Mouse (Mus musculus) MEL (cell line): ENCODE data around the gene Arhgap19.

ENCODE experiments used
- POLR2AphosphoS5 ChIP-seq: IDR thresholded peaks from 2 replicates; pipeline ENCODE4 v1.6.1; 2012; ENCODE audit warnings: low read depth, borderline replicate concordance, mild to moderate bottlenecking, inconsistent platforms, low read length, moderate library complexity, mixed read lengths
- USF2 ChIP-seq, 2 experiments: IDR thresholded peaks; 2 replicates each; pipeline ENCODE4 v1.6.1; 2011 to 2012; ENCODE audit warnings: improper control_type of control experiment in 2 of 2, low read length in 2 of 2, borderline replicate concordance in 1 of 2, inconsistent platforms in 1 of 2, low read depth in 1 of 2, mild to moderate bottlenecking in 1 of 2; ENCODE audit not compliant: insufficient read depth in 1 of 2

DNA sequence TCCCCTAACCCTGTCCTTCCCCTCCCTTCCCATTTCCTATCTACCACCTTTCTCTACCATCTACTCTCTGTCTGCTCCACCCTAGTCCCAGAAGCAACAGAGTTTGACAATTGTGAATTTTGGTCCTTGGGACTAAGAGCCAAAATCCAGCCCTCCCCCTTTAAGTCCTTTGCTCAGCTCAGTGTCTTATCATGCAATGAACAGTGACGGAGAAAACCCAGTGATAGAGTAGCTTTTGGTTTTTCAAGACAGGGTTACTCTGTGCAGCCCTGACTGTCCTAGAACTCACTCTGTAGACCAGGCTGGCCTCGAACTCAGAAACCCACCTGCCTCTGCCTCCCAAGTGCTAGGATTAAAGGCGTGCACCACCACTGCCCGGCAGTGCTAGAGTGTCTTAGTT is 11.5 kb upstream of the Arhgap19 start:
- TF ChIP-seq USF2 (IDR thresholded peaks at IDR 0.05; ENCODE audit: borderline replicate concordance in 1 of 2, insufficient read depth in 1 of 2, low read depth in 1 of 2, low read length in 2 of 2) (no peak), POLR2AphosphoS5 (no peak)
